Mouse (Mus musculus): ENCODE data around the gene Tnfrsf13c.

The Tnfrsf13c gene

GRCm38 (mm10) chr15:82230098-82230611, 6.0 kb upstream of the Tnfrsf13c start:
- no peak for DNase-seq (ENCODE audit: low spot score)

- DNase-seq (ENCODE audit: low spot score): no peak
Measured at GRCm38 (mm10) chr15:82229542-82230045, 5.4 kb upstream of the Tnfrsf13c start.

- DNase-seq (ENCODE audit: low spot score): no peak
Measured at GRCm38 (mm10) chr15:82225769-82226168, 1.6 kb upstream of the Tnfrsf13c start.

GRCm38 (mm10) chr15:82224602-82225215, 540 bp upstream of the Tnfrsf13c start:
- DNase-seq (ENCODE audit: low spot score): no peak

- no peak for DNase-seq (ENCODE audit: low spot score)
Measured at GRCm38 (mm10) chr15:82223251-82223650, 918 bp downstream of the Tnfrsf13c start.

- DNase-seq (ENCODE audit: low spot score): no peak
Measured at GRCm38 (mm10) chr15:82221104-82221860, 2.9 kb downstream of the Tnfrsf13c start.

GRCm38 (mm10) chr15:82220003-82220675, 4.0 kb downstream of the Tnfrsf13c start:
- DNase-seq (ENCODE audit: low spot score): no peak

GRCm38 (mm10) chr15:82218778-82219666, 5.1 kb downstream of the Tnfrsf13c start:
- peak; percentile 26 for DNase-seq (ENCODE audit: low spot score)

GRCm38 (mm10) chr15:82217980-82218379, 6.2 kb downstream of the Tnfrsf13c start:
- no peak for DNase-seq (ENCODE audit: low spot score)

- DNase-seq (ENCODE audit: low spot score): no peak
Measured at GRCm38 (mm10) chr15:82217039-82217438, 7.1 kb downstream of the Tnfrsf13c start.

- DNase-seq (ENCODE audit: low spot score): no peak
Measured at GRCm38 (mm10) chr15:82216142-82216827, 7.9 kb downstream of the Tnfrsf13c start.

- no peak for DNase-seq (ENCODE audit: low spot score)
Measured at GRCm38 (mm10) chr15:82215332-82216046, 8.7 kb downstream of the Tnfrsf13c start.

GRCm38 (mm10) chr15:82213222-82213621, 10.9 kb downstream of the Tnfrsf13c start:
- DNase-seq (ENCODE audit: low spot score): no peak

GRCm38 (mm10) chr15:82212752-82213063, 11.5 kb downstream of the Tnfrsf13c start, which contains the start of gene Shisa8:
Gene Shisa8, minus strand, starts transcription at chr15:82212815.
- no peak for DNase-seq (ENCODE audit: low spot score)

GRCm38 (mm10) chr15:82211911-82212751, 12.0 kb downstream of the Tnfrsf13c start:
- no peak for DNase-seq (ENCODE audit: low spot score)

- no peak for DNase-seq (ENCODE audit: low spot score)
Measured at GRCm38 (mm10) chr15:82211281-82211680, 12.9 kb downstream of the Tnfrsf13c start.

- no peak for DNase-seq (ENCODE audit: low spot score)
Measured at GRCm38 (mm10) chr15:82210801-82211200, 13.4 kb downstream of the Tnfrsf13c start.

- no peak for DNase-seq (ENCODE audit: low spot score)
Measured at GRCm38 (mm10) chr15:82209295-82210050, 14.7 kb downstream of the Tnfrsf13c start.

GRCm38 (mm10) chr15:82208307-82208706, 15.9 kb downstream of the Tnfrsf13c start:
- no peak for DNase-seq (ENCODE audit: low spot score)
